Mouse (Mus musculus) liver, embryonic 11.5 days (tissue): Measurements from ENCODE around the gene Hif3a. TPM values are rescaled to one million over a fixed set of nuclear protein-coding genes. Genes with fewer than 3 reads are reported as not detected.

Experiments used
- ATAC-seq: fragments of 200-750 bp; cut with Nextera tagmentation; replicated peaks from 2 replicates; pipeline ENCODE4 v1.8.0; 2017; ENCODE audit warnings: moderate number of reproducible peaks, mild to moderate bottlenecking, moderate TSS enrichment, moderate library complexity; ENCODE audit not compliant: low FRiP score
- DNase-seq: peaks from one replicate; pipeline ENCODE4 v3.0.0-alpha.2; 2017; ENCODE audit warnings: low spot score
- H3K27ac ChIP-seq: fragments of 300-500 bp; sonication (generic); 2 replicates; pipeline ENCODE4 v1.5.1; 2014; ENCODE audit warnings: mild to moderate bottlenecking, low read depth, low read length, control low read depth
- H3K27me3 ChIP-seq: fragments of 300-500 bp; sonication (generic); replicated peaks from 2 replicates; pipeline ENCODE4 v1.6.1; 2014; ENCODE audit warnings: low read length, mixed read lengths; ENCODE audit not compliant: control insufficient read depth, insufficient read depth
- H3K36me3 ChIP-seq: fragments of 300-500 bp; sonication (generic); 2 replicates; pipeline ENCODE4 v1.6.1; 2014; ENCODE audit warnings: mild to moderate bottlenecking, low read length, moderate library complexity, mixed read lengths; ENCODE audit not compliant: control insufficient read depth, insufficient read depth
- H3K4me1 ChIP-seq: fragments of 300-500 bp; sonication (generic); replicated peaks from 2 replicates; pipeline ENCODE4 v1.6.1; 2014; ENCODE audit warnings: low read length, mixed read lengths; ENCODE audit not compliant: control insufficient read depth, insufficient read depth
- H3K4me2 ChIP-seq: fragments of 300-500 bp; sonication (generic); 2 replicates; pipeline ENCODE4 v1.6.1; 2014; ENCODE audit warnings: mild to moderate bottlenecking, control low read depth, moderate library complexity
- H3K4me3 ChIP-seq: fragments of 300-500 bp; sonication (generic); 2 replicates; pipeline ENCODE4 v1.5.1; 2014; ENCODE audit warnings: low read depth, low read length, control low read depth
- H3K9ac ChIP-seq: fragments of 300-500 bp; sonication (generic); 2 replicates; pipeline ENCODE4 v1.6.1; 2014; ENCODE audit warnings: low read depth, low read length, control low read depth
- H3K9me3 ChIP-seq: fragments of 300-500 bp; sonication (generic); 2 replicates; pipeline ENCODE4 v1.6.1; 2016; ENCODE audit warnings: low read length, inconsistent platforms, mixed read lengths; ENCODE audit not compliant: control insufficient read depth
- WGBS: fragments of 180-500 bp; shearing (Covaris S2); extraction: QIAGEN DNeasy Blood & Tissue Kit; methylation state at CpG from one replicate; pipeline ENCODE4 v1.1.7; 2014; 5-methylcytosine and 5-hydroxymethylcytosine counted together
- polyA plus RNA-seq: library from polyadenylated mRNA; unstranded; fragments of >200 nt; fragmentation: Nextera tagmentation; extraction: Ambion mirVana; gene quantifications from 2 replicates; pipeline ENCODE4 v1.2.1, GENCODE M21; 2014

Hif3a gene
- polyA plus RNA-seq, 1 experiment from 2014 or later, result 28.3 TPM

GRCm38 (mm10) chr7:17024141-17024540 lies 38.1 kb downstream of the Hif3a start:
- peak overlapping the region; percentile 81; the same call in 1 of the 2 replicates for H3K4me2 ChIP-seq
- H3K9ac ChIP-seq, result 0 out of 2 replicates have a peak overlapping the region, but pooled peaks have one; percentile 15

GRCm38 (mm10) chr7:17023701-17024100 lies 38.5 kb downstream of the Hif3a start:
- H3K27ac ChIP-seq, result peak overlapping the region; percentile 45; the same call in 1 of the 2 replicates
- ATAC-seq (no peak), DNase-seq (no peak)
- H3K9me3 ChIP-seq, result no peaks in the 10 kb centered on the region
- H3K36me3 ChIP-seq, result peaks cover 21% of the 10 kb centered on the region
- 63% methylated on average over 4 of the region's 4 CpGs for WGBS
- H3K9ac ChIP-seq, result 0 out of 2 replicates have a peak overlapping the region, but pooled peaks have one; percentile 15
- H3K4me1 ChIP-seq, result peaks cover 35% of the 10 kb centered on the region
- no peak overlapping the region for H3K4me2 ChIP-seq
- H3K27me3 ChIP-seq, result no peaks in the 10 kb centered on the region
- no peak overlapping the region; the same call in 1 of the 2 replicates for H3K4me3 ChIP-seq

More at GRCm38 (mm10) chr7:17024141-17024540, 38.1 kb downstream of the Hif3a start:
- Histone ChIP-seq H3K27ac (peak overlapping the region; percentile 45; the same call in 1 of the 2 replicates), H3K4me1 (peaks cover 35% of the 10 kb centered on the region), H3K36me3 (peaks cover 21% of the 10 kb centered on the region), H3K4me3 (no peak overlapping the region; the same call in 1 of the 2 replicates), H3K9me3 (no peaks in the 10 kb centered on the region), H3K27me3 (no peaks in the 10 kb centered on the region)
- WGBS, result 89% methylated on average over 6 of the region's 6 CpGs
- ATAC-seq, result no peak
- DNase-seq, result no peak

- no peak overlapping the region for H3K4me3 ChIP-seq
- H3K4me1 ChIP-seq, result peaks cover 35% of the 10 kb centered on the region
- no peaks in the 10 kb centered on the region for H3K9me3 ChIP-seq
- DNase-seq, result no peak
- no peak overlapping the region for H3K27ac ChIP-seq
- peaks cover 23% of the 10 kb centered on the region for H3K36me3 ChIP-seq
- H3K9ac ChIP-seq, result no peak overlapping the region
- no peaks in the 10 kb centered on the region for H3K27me3 ChIP-seq
- ATAC-seq, result no peak
- 96% methylated on average over 15 of the region's 15 CpGs for WGBS
- H3K4me2 ChIP-seq, result no peak overlapping the region
Measured at GRCm38 (mm10) chr7:17022176-17022575, 40.1 kb downstream of the Hif3a start.

- H3K27ac ChIP-seq, result no peak overlapping the region
- DNase-seq (no peak), ATAC-seq (0 out of 2 replicates have a peak, but pooled peaks have one; percentile 12)
- no peaks in the 10 kb centered on the region for H3K9me3 ChIP-seq
- H3K9ac ChIP-seq, result no peak overlapping the region
- H3K4me3 ChIP-seq, result no peak overlapping the region
- peaks cover 38% of the 10 kb centered on the region for H3K36me3 ChIP-seq
- H3K27me3 ChIP-seq, result no peaks in the 10 kb centered on the region
- no peak overlapping the region for H3K4me2 ChIP-seq
- WGBS, result 72% methylated on average over 7 of the region's 7 CpGs
- H3K4me1 ChIP-seq, result peaks cover 11% of the 10 kb centered on the region
Measured at GRCm38 (mm10) chr7:17019426-17020166, 42.6 kb downstream of the Hif3a start.

- H3K9ac ChIP-seq, result no peak overlapping the region
- H3K36me3 ChIP-seq, result peaks cover 54% of the 10 kb centered on the region
- no peak overlapping the region for H3K4me2 ChIP-seq
- ATAC-seq (no peak), DNase-seq (no peak)
- 76% methylated on average over 2 of the region's 2 CpGs for WGBS
- no peak overlapping the region for H3K4me3 ChIP-seq
- no peak overlapping the region for H3K27ac ChIP-seq
- 0 out of 2 replicates have a peak, but pooled peaks cover 3% of the 10 kb centered on the region for H3K4me1 ChIP-seq
- no peaks in the 10 kb centered on the region for H3K27me3 ChIP-seq
- H3K9me3 ChIP-seq, result no peaks in the 10 kb centered on the region
Measured at GRCm38 (mm10) chr7:17017921-17018320, 44.3 kb downstream of the Hif3a start.

GRCm38 (mm10) chr7:17017036-17017435 lies 45.2 kb downstream of the Hif3a start:
- 93% methylated on average over 1 of the region's 1 CpGs for WGBS
- no peak for DNase-seq
- Histone ChIP-seq H3K4me3 (no peak overlapping the region), H3K4me2 (no peak overlapping the region), H3K4me1 (0 out of 2 replicates have a peak, but pooled peaks cover 3% of the 10 kb centered on the region), H3K27me3 (no peaks in the 10 kb centered on the region), H3K27ac (no peak overlapping the region), H3K36me3 (peaks cover 56% of the 10 kb centered on the region), H3K9me3 (no peaks in the 10 kb centered on the region), H3K9ac (no peak overlapping the region)
- ATAC-seq, result peak; percentile 19; the same call in 1 of the 2 replicates

- WGBS, result 86% methylated on average over 6 of the region's 6 CpGs
- H3K4me1 ChIP-seq, result 0 out of 2 replicates have a peak, but pooled peaks cover 1% of the 10 kb centered on the region
- no peaks in the 10 kb centered on the region for H3K9me3 ChIP-seq
- peaks cover 58% of the 10 kb centered on the region for H3K36me3 ChIP-seq
- no peak overlapping the region for H3K9ac ChIP-seq
- DNase-seq (no peak), ATAC-seq (no peak)
- H3K4me3 ChIP-seq, result no peak overlapping the region
- H3K27ac ChIP-seq, result no peak overlapping the region
- H3K4me2 ChIP-seq, result no peak overlapping the region
- no peaks in the 10 kb centered on the region for H3K27me3 ChIP-seq
Measured at GRCm38 (mm10) chr7:17015381-17015780, 46.8 kb downstream of the Hif3a start.

- 89% methylated on average over 7 of the region's 7 CpGs for WGBS
- no peak for DNase-seq
- H3K4me2 ChIP-seq, result no peak overlapping the region
- no peaks in the 10 kb centered on the region for H3K4me1 ChIP-seq
- H3K9me3 ChIP-seq, result no peaks in the 10 kb centered on the region
- no peak for ATAC-seq
- H3K27ac ChIP-seq, result no peak overlapping the region
- peaks cover 78% of the 10 kb centered on the region for H3K36me3 ChIP-seq
- H3K9ac ChIP-seq, result no peak overlapping the region
- H3K27me3 ChIP-seq, result no peaks in the 10 kb centered on the region
- H3K4me3 ChIP-seq, result no peak overlapping the region
Measured at GRCm38 (mm10) chr7:17011909-17012590, 50.2 kb downstream of the Hif3a start.
